ENCODE assay signal across 12 mouse cellular contexts in the genomic region with DNA sequence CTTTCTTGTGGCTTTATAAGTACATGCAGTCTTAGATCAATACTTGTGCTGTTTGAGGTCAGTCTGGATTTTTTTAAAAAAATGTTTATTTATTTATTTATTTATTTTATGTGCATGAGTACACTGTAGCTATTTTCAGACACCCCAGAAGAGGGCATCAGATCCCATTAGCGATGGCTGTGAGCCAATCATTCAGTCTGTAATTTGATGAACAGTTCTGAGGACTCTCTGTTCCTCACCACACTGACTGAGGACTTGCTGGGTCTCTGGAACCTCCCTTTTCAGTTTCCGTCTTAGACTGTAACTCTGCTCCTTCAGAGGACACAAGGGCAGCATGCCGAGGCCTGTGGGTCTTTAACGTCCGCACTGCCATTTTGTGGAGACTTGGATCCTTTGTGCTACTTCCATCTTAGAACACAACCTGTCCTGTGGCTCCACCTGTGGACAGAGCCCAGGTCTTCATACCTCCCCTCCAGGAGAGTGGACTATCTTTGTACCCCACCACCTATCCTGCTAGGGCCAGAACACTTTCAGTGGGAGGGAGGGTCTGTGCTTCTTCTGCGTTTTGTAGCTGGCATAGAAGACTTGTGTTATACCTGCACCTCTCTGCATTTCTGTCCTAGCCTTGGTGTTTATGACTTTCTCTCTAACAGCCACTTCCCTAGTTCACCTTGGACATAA. TPM values are rescaled to one million over a fixed set of nuclear protein-coding genes. Genes with fewer than 3 reads are reported as not detected.
A peak's percentile ranks its signal among the peaks of the same experiment; 100 is the strongest.
DNase-seq lines count a peak whose midpoint lies in the region; ATAC-seq and TF ChIP-seq lines count a peak whose summit lies in the region.
"Had no signal": no experiment of that assay in that cellular context is flagged by ENCODE, and none has a peak within 500 bp of the region (broad histone marks: within the 10 kb centered on the region; RNA-seq: fewer than 3 reads in every experiment).

No protein-coding gene starts in this region.

- H3K4me3 ChIP-seq in embryonic facial prominence, embryonic 14.5 days (ENCODE audit: low read depth, low read length) = no peak overlapping the region
- no peak overlapping the region for H3K4me3 ChIP-seq in embryonic facial prominence, embryonic 10.5 days
- no peak overlapping the region for H3K4me3 ChIP-seq in kidney, postnatal 0 days (replicated peaks; ENCODE audit: low read depth, low read length)
- H3K4me3 ChIP-seq in kidney, embryonic 15.5 days (replicated peaks) = no peak overlapping the region
- H3K4me3 ChIP-seq in testis, adult 2 months (ENCODE audit: control insufficient read depth, low read depth, low read length) = no peak overlapping the region
- H3K4me3 ChIP-seq: erythroblast, embryonic 14.5 days; neural tube, embryonic 13.5 days had no signal

- WGBS in embryonic facial prominence, embryonic 14.5 days = 80% methylated on average over 6 of the region's 6 CpGs
- 90% methylated on average over 6 of the region's 6 CpGs for WGBS in embryonic facial prominence, embryonic 10.5 days
- WGBS in kidney, postnatal 0 days = 87% methylated on average over 6 of the region's 6 CpGs
- 81% methylated on average over 6 of the region's 6 CpGs for WGBS in kidney, embryonic 15.5 days

- no peak for TF ChIP-seq POLR2A in testis, adult 2 months (IDR thresholded peaks at IDR 0.05; ENCODE audit: control insufficient read depth, low read depth, low read length)

- no peaks in the 10 kb centered on the region for H3K27me3 ChIP-seq in embryonic facial prominence, embryonic 14.5 days (replicated peaks; ENCODE audit: control insufficient read depth, insufficient read depth, low read length)
- no peaks in the 10 kb centered on the region for H3K27me3 ChIP-seq in embryonic facial prominence, embryonic 10.5 days (replicated peaks; ENCODE audit: low read depth, poor library complexity, severe bottlenecking)
- no peaks in the 10 kb centered on the region for H3K27me3 ChIP-seq in kidney, postnatal 0 days (ENCODE audit: insufficient read depth, low read length)
- no peaks in the 10 kb centered on the region for H3K27me3 ChIP-seq in kidney, embryonic 15.5 days
- H3K27me3 ChIP-seq in testis, adult 2 months (ENCODE audit: control insufficient read depth, insufficient read depth, low read length) = no peaks in the 10 kb centered on the region
- H3K27me3 ChIP-seq: neural tube, embryonic 13.5 days had no signal

- no peaks in the 10 kb centered on the region for H3K9me3 ChIP-seq in embryonic facial prominence, embryonic 14.5 days (ENCODE audit: control insufficient read depth, low read length)
- H3K9me3 ChIP-seq in embryonic facial prominence, embryonic 10.5 days = no peaks in the 10 kb centered on the region
- H3K9me3 ChIP-seq in kidney, postnatal 0 days (replicated peaks; ENCODE audit: low read length) = no peaks in the 10 kb centered on the region
- H3K9me3 ChIP-seq in kidney, embryonic 15.5 days (replicated peaks) = no peaks in the 10 kb centered on the region
- H3K9me3 ChIP-seq: neural tube, embryonic 13.5 days had no signal

- DNase-seq in embryonic facial prominence, embryonic 14.5 days (ENCODE audit: low spot score) = peak; percentile 34
- DNase-seq in embryonic facial prominence, embryonic 10.5 days (ENCODE audit: low spot score) = no peak
- DNase-seq in kidney, postnatal 0 days (ENCODE audit: low spot score) = peak; percentile 45
- DNase-seq in testis, postnatal 10 days (ENCODE audit: low spot score) = no peak
- no peak for DNase-seq in B cell, adult 2 months
- no peak for DNase-seq in urinary bladder, adult 2 months (ENCODE audit: low spot score)
- DNase-seq: heart, postnatal 36 days; lung, postnatal 14 days had no signal

- no peaks in the 10 kb centered on the region for H3K4me1 ChIP-seq in embryonic facial prominence, embryonic 14.5 days (ENCODE audit: control insufficient read depth, insufficient read depth, low read length)
- H3K4me1 ChIP-seq in embryonic facial prominence, embryonic 10.5 days = 0 out of 2 replicates have a peak, but pooled peaks cover 3% of the 10 kb centered on the region
- 0 out of 2 replicates have a peak, but pooled peaks cover 3% of the 10 kb centered on the region for H3K4me1 ChIP-seq in kidney, postnatal 0 days (replicated peaks; ENCODE audit: insufficient read depth, low read length)
- H3K4me1 ChIP-seq in kidney, embryonic 15.5 days = peaks cover 19% of the 10 kb centered on the region; the same call in 1 of the 2 replicates
- H3K4me1 ChIP-seq in testis, adult 2 months (ENCODE audit: control insufficient read depth, insufficient read depth, low read length) = no peaks in the 10 kb centered on the region; the same call in 1 of the 2 replicates

- peaks cover 36% of the 10 kb centered on the region for H3K36me3 ChIP-seq in embryonic facial prominence, embryonic 14.5 days (ENCODE audit: control insufficient read depth, insufficient read depth, low read length)
- peaks cover 40% of the 10 kb centered on the region for H3K36me3 ChIP-seq in embryonic facial prominence, embryonic 10.5 days (replicated peaks)
- peaks cover 25% of the 10 kb centered on the region for H3K36me3 ChIP-seq in kidney, postnatal 0 days (ENCODE audit: insufficient read depth, low read length)
- peaks cover 34% of the 10 kb centered on the region for H3K36me3 ChIP-seq in kidney, embryonic 15.5 days
- H3K36me3 ChIP-seq in testis, adult 2 months (ENCODE audit: control insufficient read depth, insufficient read depth, low read length) = no peaks in the 10 kb centered on the region

- H3K27ac ChIP-seq in embryonic facial prominence, embryonic 14.5 days (replicated peaks; ENCODE audit: low read depth, low read length) = no peak overlapping the region
- no peak overlapping the region for H3K27ac ChIP-seq in embryonic facial prominence, embryonic 10.5 days (replicated peaks)
- H3K27ac ChIP-seq in kidney, postnatal 0 days = no peak overlapping the region
- H3K27ac ChIP-seq in kidney, embryonic 15.5 days = no peak overlapping the region
- peak overlapping the region; percentile 34 for H3K27ac ChIP-seq in testis, adult 2 months (ENCODE audit: control insufficient read depth, insufficient read depth, low read depth, low read length)
- H3K27ac ChIP-seq: neural tube, embryonic 13.5 days had no signal

- no peak overlapping the region for H3K4me2 ChIP-seq in embryonic facial prominence, embryonic 14.5 days (ENCODE audit: low read depth, low read length)
- H3K4me2 ChIP-seq in kidney, postnatal 0 days (ENCODE audit: low read length) = no peak overlapping the region
- no peak overlapping the region for H3K4me2 ChIP-seq in kidney, embryonic 15.5 days
- H3K4me2 ChIP-seq: neural tube, embryonic 13.5 days had no signal

- no peak; the same call in 1 of the 2 replicates for TF ChIP-seq CTCF in kidney, postnatal 0 days (IDR thresholded peaks at IDR 0.05; ENCODE audit: low read depth)
- no peak for TF ChIP-seq CTCF in testis, adult 2 months (IDR thresholded peaks at IDR 0.05; ENCODE audit: control insufficient read depth, insufficient read depth, insufficient replicate concordance, low read depth, low read length)

- peak; percentile 65; the same call in 1 of the 2 replicates for ATAC-seq in embryonic facial prominence, embryonic 14.5 days (ENCODE audit: low read depth)
- no peak; the same call in 1 of the 2 replicates for ATAC-seq in kidney, postnatal 0 days (replicated peaks; ENCODE audit: low FRiP score, low read depth)
- ATAC-seq in kidney, embryonic 15.5 days (replicated peaks; ENCODE audit: low FRiP score) = no peak

- no peak overlapping the region for H3K9ac ChIP-seq in embryonic facial prominence, embryonic 14.5 days (ENCODE audit: low read depth, low read length)
- H3K9ac ChIP-seq in kidney, postnatal 0 days (ENCODE audit: low read depth, low read length) = no peak overlapping the region
- H3K9ac ChIP-seq in kidney, embryonic 15.5 days = no peak overlapping the region
- H3K9ac ChIP-seq: neural tube, embryonic 13.5 days had no signal

RNA-seq across cellular contexts. Expression of gene Cyfip1, which starts 28.9 kb away (rescaled TPM):
- polyA plus RNA-seq in embryonic facial prominence, embryonic 14.5 days (2014; fragmentation: Nextera tagmentation; extraction: Ambion mirVana) = 103 and 118 TPM in 2 replicates
- 110 and 111 TPM in 2 replicates for polyA plus RNA-seq in embryonic facial prominence, embryonic 10.5 days (2016; fragmentation: Nextera tagmentation; extraction: Ambion mirVana)
- 64.0 and 74.2 TPM in 2 replicates for polyA plus RNA-seq in kidney, postnatal 0 days (2015; fragmentation: Nextera tagmentation; extraction: Ambion mirVana)
- 106 and 112 TPM in 2 replicates for polyA plus RNA-seq in kidney, embryonic 15.5 days (2015; fragmentation: Nextera tagmentation; extraction: Ambion mirVana)
- polyA plus RNA-seq in testis, adult 2 months (2012; rRNA removed) = 5.6 and 6.6 TPM in 2 replicates
- 38.8 and 48.5 TPM in 2 replicates for polyA plus RNA-seq in urinary bladder, adult 2 months (2012; rRNA removed)

Comparison
In these comparisons a context has a peak if more than half of its experiments do, and no peak if none do; other contexts are left out.
1. DNase-seq: peak in embryonic facial prominence, embryonic 14.5 days (single experiment) and kidney, postnatal 0 days (single experiment); none in embryonic facial prominence, embryonic 10.5 days (single experiment), testis, postnatal 10 days (single experiment), B cell, adult 2 months (0 of 2) and urinary bladder, adult 2 months (single experiment).